Mouse (Mus musculus): ENCODE data around the gene Lars2. TPM values are rescaled to one million over a fixed set of nuclear protein-coding genes. Genes with fewer than 3 reads are reported as not detected.

Gene Lars2
- polyA plus RNA-seq, 1 experiment from 2014 or later: 788 TPM

DNA sequence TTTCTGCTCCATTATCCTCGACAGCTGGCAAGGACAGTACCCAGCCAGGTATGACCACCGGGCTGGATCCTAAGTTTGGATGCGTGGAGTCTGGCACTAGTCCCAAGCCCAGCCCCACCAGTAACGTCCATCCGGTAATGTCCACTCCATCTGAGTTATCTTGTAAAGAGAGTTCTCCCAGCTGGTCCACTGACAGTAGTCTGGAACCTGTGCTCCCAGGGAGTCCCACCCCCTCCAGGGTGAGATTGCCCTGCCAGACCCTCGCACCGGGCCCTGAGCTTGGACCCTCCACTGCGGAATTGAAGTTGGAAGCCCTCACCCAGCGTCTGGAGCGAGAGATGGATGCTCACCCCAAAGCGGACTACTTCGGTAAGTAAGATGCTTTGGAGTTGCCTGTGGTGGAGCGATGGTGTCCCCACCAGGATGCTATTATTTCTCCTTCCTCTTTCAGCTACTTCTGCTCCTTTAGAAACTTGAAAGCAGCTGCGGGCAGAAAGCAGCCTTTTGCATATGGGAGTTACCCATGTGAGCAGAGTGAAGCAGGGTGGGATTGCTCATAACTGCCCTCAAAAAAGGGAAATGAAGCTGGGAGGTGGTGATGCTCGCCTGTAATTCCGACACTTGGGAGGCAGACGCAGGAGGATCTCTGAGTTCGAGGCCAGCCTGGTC is 113.7 kb downstream of the Lars2 start:
- Histone ChIP-seq H3K4me1 (peaks cover 74% of the 10 kb centered on the region), H3K27ac (peak overlapping the region; percentile 90)

DNA sequence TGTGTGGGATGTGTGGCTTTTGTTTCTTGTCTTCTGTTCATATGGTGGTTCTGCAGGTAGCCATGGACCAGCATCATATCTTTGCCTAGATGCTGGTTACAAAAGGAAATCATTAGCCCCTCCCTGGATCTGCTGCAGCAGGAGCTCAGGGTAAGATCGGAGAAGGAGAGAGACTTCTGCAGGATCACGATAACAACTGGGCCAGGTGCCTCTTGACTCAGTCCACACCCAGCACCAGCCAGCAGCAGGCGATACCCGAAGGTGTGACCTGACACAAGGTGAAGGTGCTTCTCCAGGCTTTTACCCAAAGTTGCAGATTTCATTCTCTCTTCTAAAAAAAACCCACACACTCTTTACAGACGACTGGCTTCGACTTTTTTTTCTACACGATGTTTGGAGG is 114.4 kb downstream of the Lars2 start:
- 37% methylated on average over 7 of the region's 7 CpGs for WGBS (ENCODE audit: insufficient replicate concordance)
- Histone ChIP-seq H3K27ac (peak overlapping the region; percentile 90), H3K4me1 (peaks cover 81% of the 10 kb centered on the region), H3K27me3 (replicated peaks) (no peaks in the 10 kb centered on the region), H3K36me3 (peaks cover 57% of the 10 kb centered on the region), H3K4me3 (peak overlapping the region; percentile 80), H3K9me3 (replicated peaks) (no peaks in the 10 kb centered on the region), H3K9ac (peak overlapping the region; percentile 88), H3K4me2 (peak overlapping the region; percentile 88)
- peak; percentile 86 for ATAC-seq

More for the DNA sequence above, 113.7 kb downstream of the Lars2 start:
- Histone ChIP-seq H3K9me3 (replicated peaks) (no peaks in the 10 kb centered on the region), H3K4me2 (peak overlapping the region; percentile 88), H3K9ac (peak overlapping the region; percentile 88), H3K36me3 (peaks cover 50% of the 10 kb centered on the region), H3K27me3 (replicated peaks) (no peaks in the 10 kb centered on the region), H3K4me3 (peak overlapping the region; percentile 80)
- 60% methylated on average over 18 of the region's 18 CpGs for WGBS (ENCODE audit: insufficient replicate concordance)
- no peak for ATAC-seq

DNA sequence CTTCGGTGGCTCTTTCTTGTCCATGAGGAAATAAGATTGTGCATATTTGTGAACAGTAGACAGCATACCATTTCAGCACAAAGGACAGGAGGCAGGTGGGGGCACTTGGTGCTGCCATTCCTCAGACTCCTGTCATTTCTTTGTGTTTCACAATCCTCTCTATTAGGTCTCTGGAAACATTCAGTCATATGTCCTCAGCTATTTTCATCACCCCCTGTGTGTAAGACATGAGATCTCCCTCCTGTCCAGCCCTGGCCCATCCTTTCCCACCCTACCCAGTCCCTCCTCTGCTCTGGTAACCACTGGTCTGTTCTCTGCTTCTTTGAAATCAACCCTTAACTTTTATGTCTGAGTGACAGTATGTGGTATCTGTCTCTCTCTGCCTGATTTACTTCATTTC is 116.9 kb downstream of the Lars2 start:
- WGBS (ENCODE audit: insufficient replicate concordance): 84% methylated on average over 1 of the region's 1 CpGs
- peaks cover 91% of the 10 kb centered on the region for H3K4me1 ChIP-seq
- no peaks in the 10 kb centered on the region for H3K27me3 ChIP-seq (replicated peaks)
- no peak overlapping the region for H3K4me3 ChIP-seq
- H3K9ac ChIP-seq: peak overlapping the region; percentile 14; the same call in 1 of the 2 replicates
- no peaks in the 10 kb centered on the region for H3K9me3 ChIP-seq (replicated peaks)
- peaks cover 82% of the 10 kb centered on the region for H3K36me3 ChIP-seq
- H3K4me2 ChIP-seq: peak overlapping the region; percentile 88
- ATAC-seq: no peak
- peak overlapping the region; percentile 79; the same call in 1 of the 2 replicates for H3K27ac ChIP-seq

DNA sequence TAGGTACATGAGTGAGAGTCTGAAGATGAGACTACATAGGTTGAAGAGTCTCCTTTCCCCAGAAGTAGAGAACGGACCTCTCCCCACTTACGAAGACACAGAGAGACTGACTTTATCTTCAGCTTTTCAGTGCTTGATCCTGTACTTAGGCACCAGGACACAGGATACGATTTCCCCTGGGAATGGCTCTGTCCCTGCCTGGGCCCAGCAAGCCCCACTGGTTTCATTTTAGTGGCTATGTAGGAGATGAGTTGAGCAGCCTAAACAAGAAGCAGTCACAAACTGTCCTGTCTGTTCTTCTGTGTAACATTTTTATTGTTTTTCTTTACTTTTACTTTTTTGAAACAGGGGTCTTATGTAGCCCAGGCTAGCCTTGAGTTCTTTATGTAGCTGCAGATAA is 118.1 kb downstream of the Lars2 start:
- H3K27ac ChIP-seq: no peak overlapping the region; the same call in 1 of the 2 replicates
- H3K4me1 ChIP-seq: peaks cover 90% of the 10 kb centered on the region
- no peaks in the 10 kb centered on the region for H3K9me3 ChIP-seq (replicated peaks)
- H3K36me3 ChIP-seq: peaks cover 91% of the 10 kb centered on the region
- H3K9ac ChIP-seq: no peak overlapping the region
- H3K4me2 ChIP-seq: no peak overlapping the region
- WGBS (ENCODE audit: insufficient replicate concordance): 80% methylated on average over 3 of the region's 3 CpGs
- no peak overlapping the region for H3K4me3 ChIP-seq
- no peak for ATAC-seq
- no peaks in the 10 kb centered on the region for H3K27me3 ChIP-seq (replicated peaks)

DNA sequence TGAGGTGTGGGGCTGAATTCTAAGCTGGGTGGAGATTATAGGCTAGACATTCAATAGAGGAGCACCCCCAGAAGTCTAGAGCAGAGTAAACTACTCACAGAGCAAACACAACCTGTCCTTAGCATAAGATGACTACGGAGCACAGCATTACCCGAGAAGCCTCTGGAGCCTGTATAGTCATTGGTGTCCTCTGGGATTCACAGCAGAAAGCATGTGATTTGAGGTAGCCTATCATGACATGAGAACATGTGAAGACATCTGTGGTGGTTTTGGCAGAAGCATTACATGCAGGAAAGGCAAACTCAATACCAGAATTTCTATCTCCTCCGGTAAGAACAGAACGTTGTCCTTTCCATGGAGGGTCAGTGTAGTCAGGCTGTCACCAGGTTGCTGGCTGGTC is 118.8 kb downstream of the Lars2 start:
- Histone ChIP-seq H3K27me3 (replicated peaks) (no peaks in the 10 kb centered on the region), H3K4me3 (no peak overlapping the region), H3K9me3 (replicated peaks) (no peaks in the 10 kb centered on the region), H3K9ac (no peak overlapping the region), H3K4me1 (peaks cover 90% of the 10 kb centered on the region), H3K36me3 (peaks cover 93% of the 10 kb centered on the region), H3K27ac (no peak overlapping the region), H3K4me2 (no peak overlapping the region)
- ATAC-seq: no peak
- 88% methylated on average over 4 of the region's 4 CpGs for WGBS (ENCODE audit: insufficient replicate concordance)

DNA sequence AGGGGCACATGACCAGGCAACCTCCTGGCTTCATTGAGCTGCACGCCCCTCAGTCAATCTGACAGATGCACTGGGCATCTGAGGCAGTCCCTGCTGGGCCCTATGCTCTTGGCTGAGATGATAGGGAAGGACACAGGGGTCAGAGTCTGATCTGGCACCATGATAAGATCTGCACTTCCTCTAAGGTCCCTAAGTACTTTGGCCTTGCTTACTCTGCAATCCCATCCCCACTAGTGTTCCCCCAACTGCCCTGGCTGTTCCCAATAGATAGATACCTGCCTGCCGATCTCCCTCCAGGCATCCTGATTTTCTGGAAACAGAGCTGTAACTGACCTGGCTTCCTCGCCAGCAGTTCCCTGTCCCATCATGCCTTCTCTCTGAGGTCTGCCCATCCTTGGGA is 119.9 kb downstream of the Lars2 start:
- ATAC-seq: no peak
- H3K36me3 ChIP-seq: peaks cover 91% of the 10 kb centered on the region
- H3K27ac ChIP-seq: no peak overlapping the region
- H3K4me2 ChIP-seq: no peak overlapping the region
- no peak overlapping the region for H3K4me3 ChIP-seq
- H3K9ac ChIP-seq: no peak overlapping the region
- H3K27me3 ChIP-seq (replicated peaks): no peaks in the 10 kb centered on the region
- H3K4me1 ChIP-seq: peaks cover 89% of the 10 kb centered on the region
- 54% methylated on average over 3 of the region's 3 CpGs for WGBS (ENCODE audit: insufficient replicate concordance)
- no peaks in the 10 kb centered on the region for H3K9me3 ChIP-seq (replicated peaks)

DNA sequence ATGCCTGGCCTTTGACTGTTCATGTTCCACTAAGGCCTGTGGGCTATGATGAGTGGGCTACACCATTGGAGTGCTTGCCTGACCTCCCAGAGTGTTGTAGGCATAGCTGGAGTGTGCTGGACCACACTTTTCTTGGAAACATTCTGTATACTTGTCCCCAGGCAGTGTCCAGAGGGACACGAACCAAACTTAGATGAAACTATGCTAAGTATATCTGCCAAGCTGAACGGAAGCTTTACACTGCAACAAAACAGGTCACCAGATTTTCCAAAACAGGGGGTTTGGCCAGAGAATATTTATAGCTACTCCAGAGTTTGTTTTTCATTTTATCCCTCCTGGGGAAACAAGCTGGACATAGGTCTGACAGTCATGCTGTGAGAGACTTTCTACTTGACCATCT is 122.3 kb downstream of the Lars2 start:
- peaks cover 82% of the 10 kb centered on the region for H3K4me1 ChIP-seq
- no peaks in the 10 kb centered on the region for H3K9me3 ChIP-seq (replicated peaks)
- H3K36me3 ChIP-seq: peaks cover 80% of the 10 kb centered on the region
- no peak overlapping the region for H3K9ac ChIP-seq
- H3K27me3 ChIP-seq (replicated peaks): no peaks in the 10 kb centered on the region
- WGBS (ENCODE audit: insufficient replicate concordance): 70% methylated on average over 2 of the region's 2 CpGs
- H3K4me3 ChIP-seq: no peak overlapping the region
- H3K27ac ChIP-seq: no peak overlapping the region
- H3K4me2 ChIP-seq: no peak overlapping the region
- no peak for ATAC-seq

DNA sequence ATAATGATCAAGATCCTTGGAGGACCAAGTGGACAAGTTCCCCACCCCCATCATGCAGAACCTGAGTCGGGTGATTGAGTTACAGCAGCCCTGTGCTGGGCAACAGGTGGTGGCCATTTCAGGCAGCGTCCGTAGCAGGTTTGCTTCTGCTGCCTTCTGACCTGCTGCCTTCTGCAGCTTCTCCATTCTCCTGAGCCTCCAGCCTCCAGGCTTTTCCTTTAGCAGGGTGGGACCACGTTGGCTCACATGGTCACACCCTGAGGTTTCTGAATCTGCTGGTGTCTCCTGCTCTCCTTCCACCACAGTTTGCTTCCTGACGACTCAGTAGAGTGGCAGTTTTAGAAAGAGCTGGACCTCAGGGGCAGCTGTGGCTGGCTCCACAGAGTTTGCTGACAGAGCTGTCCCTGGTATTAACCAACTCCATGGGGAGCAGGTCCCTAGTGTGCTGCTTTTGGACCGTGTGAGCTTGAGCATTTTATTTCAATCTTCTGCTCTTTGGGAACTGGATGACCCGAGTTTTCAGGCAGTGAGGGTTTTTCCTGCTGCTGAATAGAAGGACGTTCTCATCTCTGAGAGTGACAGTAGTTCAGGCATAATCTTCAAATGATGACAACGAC is 123.1 kb downstream of the Lars2 start:
- Histone ChIP-seq H3K36me3 (peaks cover 73% of the 10 kb centered on the region), H3K9me3 (replicated peaks) (no peaks in the 10 kb centered on the region), H3K4me1 (peaks cover 82% of the 10 kb centered on the region), H3K27ac (no peak overlapping the region), H3K9ac (no peak overlapping the region), H3K4me2 (no peak overlapping the region), H3K27me3 (replicated peaks) (no peaks in the 10 kb centered on the region), H3K4me3 (no peak overlapping the region)
- no peak for ATAC-seq
- 59% methylated on average over 9 of the region's 9 CpGs for WGBS (ENCODE audit: insufficient replicate concordance)

DNA sequence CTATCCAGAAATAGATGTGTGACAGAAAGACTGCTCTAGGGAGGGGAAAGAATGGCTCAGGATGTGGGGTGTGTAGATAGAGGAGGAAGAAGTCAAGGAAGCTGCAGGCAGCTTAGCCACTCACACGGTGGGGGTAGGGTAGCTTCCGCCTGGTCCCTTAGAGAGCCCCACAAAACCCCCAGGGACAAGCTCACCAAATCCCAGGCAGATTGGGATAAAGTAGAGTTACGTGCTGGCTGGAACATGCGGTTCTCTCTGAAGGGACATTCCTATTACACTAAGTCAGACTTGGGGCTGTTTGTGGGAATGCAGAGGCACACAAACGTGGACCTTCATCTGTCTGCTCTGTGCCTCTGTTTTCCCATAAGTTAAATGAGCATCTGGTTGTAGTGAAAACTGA is 124.2 kb downstream of the Lars2 start:
- 67% methylated on average over 5 of the region's 5 CpGs for WGBS (ENCODE audit: insufficient replicate concordance)

DNA sequence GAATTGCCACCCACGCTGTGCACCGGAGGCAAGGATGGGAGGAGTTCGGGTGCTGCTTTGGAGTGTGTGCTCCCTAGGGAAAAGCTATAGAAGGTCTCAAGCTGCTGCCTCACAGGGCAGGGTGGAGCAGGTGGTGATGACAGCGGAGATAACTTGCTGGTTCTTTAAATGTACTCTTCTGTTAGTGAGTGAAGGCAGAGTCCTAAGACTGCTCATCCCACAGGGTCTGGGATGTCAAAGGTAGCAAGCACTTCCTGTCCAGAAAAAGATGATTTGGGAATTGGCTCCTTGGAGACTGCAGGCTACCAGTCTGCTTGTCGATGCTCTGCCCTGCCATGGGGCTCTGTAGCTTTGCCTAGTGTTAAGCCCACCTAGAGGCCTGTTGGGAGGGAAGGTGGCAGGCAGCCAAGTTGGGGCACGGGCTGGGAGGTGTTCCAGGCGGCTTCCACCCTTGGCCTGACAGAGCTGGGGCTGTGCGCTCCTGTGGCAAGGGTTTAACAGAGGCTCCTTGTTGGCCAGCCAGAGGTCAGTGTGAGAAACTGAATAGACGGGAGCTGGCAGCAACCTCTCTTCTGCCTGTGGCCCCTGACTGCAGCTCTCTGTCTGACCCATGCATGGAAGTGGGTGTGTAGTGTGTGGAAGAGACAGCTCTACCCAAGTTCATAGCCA is 125.3 kb downstream of the Lars2 start:
- no peaks in the 10 kb centered on the region for H3K9me3 ChIP-seq (replicated peaks)
- WGBS (ENCODE audit: insufficient replicate concordance): 77% methylated on average over 9 of the region's 9 CpGs
- no peaks in the 10 kb centered on the region for H3K27me3 ChIP-seq (replicated peaks)
- ATAC-seq: no peak
- H3K4me2 ChIP-seq: no peak overlapping the region
- H3K27ac ChIP-seq: peak overlapping the region; percentile 25; the same call in 1 of the 2 replicates
- no peak overlapping the region for H3K9ac ChIP-seq
- H3K4me3 ChIP-seq: no peak overlapping the region
- H3K36me3 ChIP-seq: peaks cover 51% of the 10 kb centered on the region
- H3K4me1 ChIP-seq: peaks cover 78% of the 10 kb centered on the region

More for the DNA sequence above, 124.2 kb downstream of the Lars2 start:
- Histone ChIP-seq H3K4me1 (peaks cover 78% of the 10 kb centered on the region), H3K4me2 (no peak overlapping the region), H3K36me3 (peaks cover 62% of the 10 kb centered on the region), H3K9me3 (replicated peaks) (no peaks in the 10 kb centered on the region), H3K27me3 (replicated peaks) (no peaks in the 10 kb centered on the region), H3K27ac (0 out of 2 replicates have a peak overlapping the region, but pooled peaks have one; percentile 8), H3K9ac (no peak overlapping the region), H3K4me3 (no peak overlapping the region)
- ATAC-seq: no peak

DNA sequence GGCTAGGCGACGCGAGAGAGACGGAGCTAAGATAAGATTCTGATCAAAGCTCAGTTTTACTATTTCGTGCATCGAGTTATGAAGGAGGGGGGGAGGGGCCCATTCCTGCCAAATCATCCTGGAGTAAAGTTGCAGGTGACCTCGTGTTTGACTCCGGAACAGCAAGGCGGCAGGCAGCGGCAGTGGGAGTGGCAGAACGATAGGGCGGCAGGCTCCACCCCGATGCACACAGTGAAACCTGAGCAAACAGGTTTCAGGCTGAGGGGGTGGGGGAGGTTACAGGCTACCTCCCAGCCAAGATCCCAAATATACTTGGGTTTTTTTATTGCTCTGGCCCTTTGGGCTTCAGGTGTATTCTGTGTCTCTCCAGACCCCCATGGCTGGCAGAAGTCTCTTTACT is 129.9 kb downstream of the Lars2 start:
- Histone ChIP-seq H3K27me3 (replicated peaks) (no peaks in the 10 kb centered on the region), H3K27ac (no peak overlapping the region), H3K4me3 (no peak overlapping the region; the same call in 1 of the 2 replicates), H3K4me2 (peak overlapping the region; percentile 46), H3K9ac (no peak overlapping the region), H3K4me1 (peaks cover 46% of the 10 kb centered on the region), H3K9me3 (replicated peaks) (no peaks in the 10 kb centered on the region), H3K36me3 (peaks cover 40% of the 10 kb centered on the region)
- WGBS (ENCODE audit: insufficient replicate concordance): 35% methylated on average over 13 of the region's 13 CpGs
- peak; percentile 59 for ATAC-seq

DNA sequence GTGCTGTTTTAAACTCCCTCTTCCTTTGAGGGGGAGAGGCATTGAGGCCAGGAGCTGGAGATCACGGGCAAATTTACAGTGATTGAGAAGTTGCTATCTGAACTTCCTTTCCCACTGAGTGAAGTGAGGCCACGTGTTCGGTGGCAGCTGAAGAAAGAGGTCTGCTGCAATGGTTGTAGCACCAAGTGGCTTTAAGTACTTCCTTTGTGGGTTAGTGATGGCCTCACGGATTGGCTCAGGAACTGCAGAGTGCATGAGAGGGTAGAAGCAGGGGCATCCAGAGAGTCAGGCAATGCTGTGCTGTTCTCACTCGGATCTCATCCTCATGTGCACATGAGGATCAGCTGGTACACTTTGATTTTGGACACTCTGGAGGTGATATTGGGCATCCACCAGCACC is 131.2 kb downstream of the Lars2 start:
- H3K4me3 ChIP-seq: no peak overlapping the region
- H3K27me3 ChIP-seq (replicated peaks): no peaks in the 10 kb centered on the region
- peaks cover 41% of the 10 kb centered on the region for H3K36me3 ChIP-seq
- 0 out of 2 replicates have a peak, but pooled peaks have one; percentile 25 for ATAC-seq
- H3K9ac ChIP-seq: no peak overlapping the region
- no peaks in the 10 kb centered on the region for H3K9me3 ChIP-seq (replicated peaks)
- H3K27ac ChIP-seq: no peak overlapping the region
- peaks cover 34% of the 10 kb centered on the region for H3K4me1 ChIP-seq
- 36% methylated on average over 5 of the region's 5 CpGs for WGBS (ENCODE audit: insufficient replicate concordance)
- no peak overlapping the region for H3K4me2 ChIP-seq
